Mouse (Mus musculus): ENCODE data around the gene Gm20388. TPM values are rescaled to one million over a fixed set of nuclear protein-coding genes. Genes with fewer than 3 reads are reported as not detected.

Gm20388 gene
- polyA plus RNA-seq, 1 experiment from 2014 or later = not detected

DNA sequence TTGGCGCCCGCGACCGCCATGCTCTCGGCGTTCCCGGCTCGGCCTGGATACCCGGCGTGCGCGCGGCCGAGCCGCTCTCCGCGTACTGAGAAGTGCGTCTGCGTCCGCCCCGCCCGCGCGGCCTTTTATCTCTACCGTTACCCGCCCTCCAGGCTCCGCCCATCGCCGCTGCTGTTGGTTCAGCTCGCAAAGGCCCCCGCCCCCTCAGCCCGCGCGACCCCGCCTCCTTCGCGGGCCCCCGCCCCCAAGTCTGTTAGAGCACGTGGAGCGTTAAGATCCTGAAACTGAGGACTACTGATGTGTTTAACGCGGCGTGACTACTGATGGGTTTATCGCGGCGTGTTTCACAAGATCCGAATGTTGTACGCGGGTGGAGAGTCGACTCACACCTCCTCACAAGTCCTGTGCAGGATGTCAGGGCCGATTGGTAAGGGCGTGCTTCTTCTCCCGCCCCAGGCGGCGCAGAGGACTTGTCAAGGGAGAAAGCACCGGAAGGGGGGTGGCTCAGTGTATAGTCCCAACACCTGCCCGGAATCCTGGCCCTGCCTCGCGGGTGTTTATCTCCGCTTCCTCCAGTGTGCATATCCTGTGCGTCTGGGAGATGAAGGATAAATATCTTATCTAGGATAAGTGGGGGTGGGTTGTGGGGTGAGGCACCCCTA, 1997.1 kb downstream of the Gm20388 start, which contains the start of gene Slc7a5:
Slc7a5 (minus strand) TSS at position 108 of the 662 bp plus-strand sequence.
- under 1% methylated on average over 61 of the region's 61 CpGs for WGBS
- Histone ChIP-seq H3K9ac (ENCODE audit: low read length) (peak within 1 kb of the TSS; percentile 58), H3K9me3 (ENCODE audit: control insufficient read depth, low read length) (no peaks in the 10 kb centered on the region), H3K4me2 (ENCODE audit: low read depth, severe bottlenecking) (peak within 1 kb of the TSS; percentile 94), H3K36me3 (ENCODE audit: control insufficient read depth, insufficient read depth, low read length) (no peaks in the 10 kb centered on the region), H3K27ac (replicated peaks; ENCODE audit: low read depth, low read length) (no peak within 1 kb of the TSS), H3K27me3 (ENCODE audit: control insufficient read depth, insufficient read depth, low read length) (peaks cover 2% of the 10 kb centered on the region; the same call in 1 of the 2 replicates), H3K4me1 (ENCODE audit: control insufficient read depth, insufficient read depth, low read length) (peaks cover 12% of the 10 kb centered on the region; the same call in 1 of the 2 replicates), H3K4me3 (ENCODE audit: low read depth, low read length) (peak within 1 kb of the TSS; percentile 72)
- DNase-seq (ENCODE audit: low spot score) (peak; percentile 98), ATAC-seq (ENCODE audit: insufficient number of reproducible peaks, low FRiP score, low TSS enrichment, low read depth) (peak; percentile 88)

DNA sequence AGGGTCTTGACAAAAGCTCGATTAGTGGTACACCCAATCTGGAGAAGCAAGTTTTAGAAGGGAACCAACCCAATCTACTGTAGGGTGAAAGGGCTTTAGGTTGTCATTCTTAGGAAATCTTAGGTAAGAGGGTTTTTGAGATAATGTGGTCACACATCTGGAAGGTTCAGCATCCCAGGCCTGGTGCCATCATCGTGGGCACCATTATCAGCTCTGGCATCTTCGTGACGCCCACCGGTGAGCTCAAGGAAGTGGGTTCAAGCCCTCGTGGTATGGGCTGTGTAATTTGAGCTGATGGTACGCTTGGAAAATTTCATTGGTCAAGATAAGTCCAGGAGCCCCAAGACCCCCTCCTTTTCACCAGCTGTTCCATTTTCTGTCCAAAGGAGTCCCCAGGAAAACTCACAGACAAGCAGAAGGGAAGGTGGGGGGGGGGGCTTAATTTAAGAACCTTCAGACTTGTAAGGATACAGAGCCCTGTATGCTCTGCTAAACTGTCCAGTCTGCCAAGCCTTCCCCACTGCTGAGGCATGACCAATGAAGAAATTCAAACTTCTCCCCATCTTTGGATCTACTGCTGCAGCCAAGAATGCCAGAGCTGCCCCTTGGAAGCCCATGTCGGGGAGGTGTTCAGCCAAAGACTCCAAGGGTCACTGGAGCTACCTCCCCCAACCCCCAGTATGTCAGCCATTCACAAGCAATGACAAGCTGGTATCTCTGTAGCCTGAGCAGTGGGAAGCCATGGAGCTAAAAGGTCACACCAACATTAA, 1997.9 kb downstream of the Gm20388 start:
- Histone ChIP-seq H3K4me3 (ENCODE audit: low read depth, low read length) (no peak overlapping the region), H3K36me3 (ENCODE audit: control insufficient read depth, insufficient read depth, low read length) (no peaks in the 10 kb centered on the region), H3K9ac (ENCODE audit: low read length) (no peak overlapping the region), H3K9me3 (ENCODE audit: control insufficient read depth, low read length) (no peaks in the 10 kb centered on the region), H3K27ac (replicated peaks; ENCODE audit: low read depth, low read length) (no peak overlapping the region), H3K4me2 (ENCODE audit: low read depth, severe bottlenecking) (no peak overlapping the region), H3K27me3 (ENCODE audit: control insufficient read depth, insufficient read depth, low read length) (peaks cover 2% of the 10 kb centered on the region; the same call in 1 of the 2 replicates), H3K4me1 (ENCODE audit: control insufficient read depth, insufficient read depth, low read length) (peaks cover 12% of the 10 kb centered on the region; the same call in 1 of the 2 replicates)
- DNase-seq (ENCODE audit: low spot score) (no peak), ATAC-seq (ENCODE audit: insufficient number of reproducible peaks, low FRiP score, low TSS enrichment, low read depth) (no peak)
- WGBS = 50% methylated on average over 8 of the region's 8 CpGs

DNA sequence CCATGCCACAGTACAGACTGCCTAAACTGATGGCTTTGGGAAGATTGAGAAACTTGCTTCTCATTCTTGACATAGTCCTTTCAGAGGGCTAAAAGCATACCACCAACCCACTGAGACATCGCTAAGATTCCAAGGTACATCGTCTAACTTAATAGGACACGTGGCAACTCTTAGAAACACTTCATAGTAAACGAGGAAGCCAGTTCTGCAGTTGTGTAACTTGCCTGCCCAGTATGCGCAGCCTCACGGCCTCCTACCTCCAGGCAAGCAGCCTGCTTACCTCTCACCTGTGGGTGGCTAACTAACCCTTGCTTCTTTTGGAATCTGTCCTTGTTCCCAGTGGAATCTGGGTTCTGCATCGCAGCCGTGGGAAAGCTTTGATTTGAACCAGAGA, 1998.5 kb downstream of the Gm20388 start:
- DNase-seq (ENCODE audit: low spot score) (no peak), ATAC-seq (ENCODE audit: insufficient number of reproducible peaks, low FRiP score, low TSS enrichment, low read depth) (no peak)
- 69% methylated on average over 8 of the region's 8 CpGs for WGBS
- Histone ChIP-seq H3K27me3 (ENCODE audit: control insufficient read depth, insufficient read depth, low read length) (peaks cover 2% of the 10 kb centered on the region; the same call in 1 of the 2 replicates), H3K4me1 (ENCODE audit: control insufficient read depth, insufficient read depth, low read length) (peaks cover 12% of the 10 kb centered on the region; the same call in 1 of the 2 replicates), H3K4me2 (ENCODE audit: low read depth, severe bottlenecking) (no peak overlapping the region), H3K9ac (ENCODE audit: low read length) (no peak overlapping the region), H3K9me3 (ENCODE audit: control insufficient read depth, low read length) (no peaks in the 10 kb centered on the region), H3K4me3 (ENCODE audit: low read depth, low read length) (no peak overlapping the region), H3K36me3 (ENCODE audit: control insufficient read depth, insufficient read depth, low read length) (no peaks in the 10 kb centered on the region), H3K27ac (replicated peaks; ENCODE audit: low read depth, low read length) (no peak overlapping the region)

DNA sequence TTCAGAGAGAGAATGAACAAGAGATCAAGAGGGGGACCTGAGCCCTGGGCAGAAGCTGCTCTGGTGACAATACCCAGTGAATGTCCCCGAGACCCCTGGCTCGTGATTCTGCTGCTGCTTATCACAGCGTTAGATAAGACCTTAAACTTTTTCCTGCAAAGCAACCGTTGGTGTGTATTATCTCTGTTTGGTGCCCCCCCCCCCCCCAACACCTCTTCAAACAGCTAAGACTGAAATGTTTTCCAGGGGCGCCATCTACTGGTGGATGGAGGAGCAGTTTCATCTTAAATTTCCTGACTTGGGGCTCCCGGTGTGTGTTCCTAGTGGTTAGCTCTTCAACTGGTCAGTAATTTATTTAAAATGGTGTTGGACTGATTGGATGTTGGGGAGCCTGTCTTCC, 1999.0 kb downstream of the Gm20388 start:
- 9% methylated on average over 6 of the region's 6 CpGs for WGBS
- ATAC-seq (ENCODE audit: insufficient number of reproducible peaks, low FRiP score, low TSS enrichment, low read depth) (no peak), DNase-seq (ENCODE audit: low spot score) (peak; percentile 85)
- no peak overlapping the region for H3K9ac ChIP-seq (ENCODE audit: low read length)
- no peak overlapping the region for H3K27ac ChIP-seq (replicated peaks; ENCODE audit: low read depth, low read length)
- peaks cover 2% of the 10 kb centered on the region; the same call in 1 of the 2 replicates for H3K27me3 ChIP-seq (ENCODE audit: control insufficient read depth, insufficient read depth, low read length)
- H3K4me3 ChIP-seq (ENCODE audit: low read depth, low read length) = no peak overlapping the region
- H3K9me3 ChIP-seq (ENCODE audit: control insufficient read depth, low read length) = no peaks in the 10 kb centered on the region
- H3K4me2 ChIP-seq (ENCODE audit: low read depth, severe bottlenecking) = no peak overlapping the region
- H3K4me1 ChIP-seq (ENCODE audit: control insufficient read depth, insufficient read depth, low read length) = peaks cover 12% of the 10 kb centered on the region; the same call in 1 of the 2 replicates
- no peaks in the 10 kb centered on the region for H3K36me3 ChIP-seq (ENCODE audit: control insufficient read depth, insufficient read depth, low read length)

DNA sequence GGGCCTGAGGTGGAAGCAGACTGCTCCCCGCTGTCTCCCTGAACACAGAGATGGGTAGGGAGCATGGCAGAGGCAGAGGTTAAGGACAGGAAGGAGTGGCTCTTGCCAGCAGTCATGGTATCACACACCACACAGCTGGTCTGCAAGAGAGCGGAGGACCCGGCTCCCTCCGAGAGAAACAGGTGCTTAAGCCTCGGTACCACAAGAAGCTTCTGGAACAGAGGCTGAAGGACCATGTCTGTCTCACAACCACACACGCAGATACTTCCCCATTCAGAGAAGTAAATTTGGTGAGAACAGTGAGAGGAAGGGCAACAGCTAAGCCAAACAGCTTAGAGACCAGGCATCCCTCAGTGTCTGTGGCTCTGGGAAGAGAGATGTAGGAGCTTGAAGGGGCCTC, 2000.8 kb downstream of the Gm20388 start:
- no peaks in the 10 kb centered on the region for H3K36me3 ChIP-seq (ENCODE audit: control insufficient read depth, insufficient read depth, low read length)
- peaks cover 6% of the 10 kb centered on the region; the same call in 1 of the 2 replicates for H3K4me1 ChIP-seq (ENCODE audit: control insufficient read depth, insufficient read depth, low read length)
- no peaks in the 10 kb centered on the region for H3K27me3 ChIP-seq (ENCODE audit: control insufficient read depth, insufficient read depth, low read length)
- H3K9ac ChIP-seq (ENCODE audit: low read length) = no peak overlapping the region
- H3K27ac ChIP-seq (replicated peaks; ENCODE audit: low read depth, low read length) = no peak overlapping the region
- 84% methylated on average over 6 of the region's 6 CpGs for WGBS
- no peak overlapping the region for H3K4me2 ChIP-seq (ENCODE audit: low read depth, severe bottlenecking)
- ATAC-seq (ENCODE audit: insufficient number of reproducible peaks, low FRiP score, low TSS enrichment, low read depth) = no peak
- no peak overlapping the region for H3K4me3 ChIP-seq (ENCODE audit: low read depth, low read length)
- no peak for DNase-seq (ENCODE audit: low spot score)
- no peaks in the 10 kb centered on the region for H3K9me3 ChIP-seq (ENCODE audit: control insufficient read depth, low read length)

DNA sequence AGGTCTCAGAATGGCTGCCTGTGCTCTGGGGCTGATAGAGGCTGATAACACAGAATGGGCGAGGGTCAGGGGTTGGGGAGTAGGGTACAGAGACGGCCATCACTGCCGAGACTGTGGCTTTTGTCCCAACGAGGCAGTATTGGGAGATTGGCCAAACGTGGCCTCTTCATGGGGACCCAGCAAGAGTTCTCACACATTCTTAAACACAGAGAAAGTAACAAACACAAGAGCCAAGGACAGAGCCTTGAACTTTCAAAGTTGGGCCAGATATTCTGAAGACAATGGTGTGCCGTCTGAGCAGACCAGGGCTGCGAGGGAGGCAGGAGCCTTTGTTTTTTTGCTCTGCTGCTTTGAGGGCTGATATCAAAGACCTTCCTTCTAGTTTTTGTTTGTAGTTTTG, 2001.3 kb downstream of the Gm20388 start:
- H3K27me3 ChIP-seq (ENCODE audit: control insufficient read depth, insufficient read depth, low read length) = no peaks in the 10 kb centered on the region
- no peak for ATAC-seq (ENCODE audit: insufficient number of reproducible peaks, low FRiP score, low TSS enrichment, low read depth)
- WGBS = 80% methylated on average over 7 of the region's 7 CpGs
- no peak for DNase-seq (ENCODE audit: low spot score)
- no peak overlapping the region for H3K4me2 ChIP-seq (ENCODE audit: low read depth, severe bottlenecking)
- no peak overlapping the region for H3K4me3 ChIP-seq (ENCODE audit: low read depth, low read length)
- H3K27ac ChIP-seq (replicated peaks; ENCODE audit: low read depth, low read length) = no peak overlapping the region
- no peak overlapping the region for H3K9ac ChIP-seq (ENCODE audit: low read length)
- no peaks in the 10 kb centered on the region for H3K9me3 ChIP-seq (ENCODE audit: control insufficient read depth, low read length)
- peaks cover 6% of the 10 kb centered on the region; the same call in 1 of the 2 replicates for H3K4me1 ChIP-seq (ENCODE audit: control insufficient read depth, insufficient read depth, low read length)
- no peaks in the 10 kb centered on the region for H3K36me3 ChIP-seq (ENCODE audit: control insufficient read depth, insufficient read depth, low read length)

DNA sequence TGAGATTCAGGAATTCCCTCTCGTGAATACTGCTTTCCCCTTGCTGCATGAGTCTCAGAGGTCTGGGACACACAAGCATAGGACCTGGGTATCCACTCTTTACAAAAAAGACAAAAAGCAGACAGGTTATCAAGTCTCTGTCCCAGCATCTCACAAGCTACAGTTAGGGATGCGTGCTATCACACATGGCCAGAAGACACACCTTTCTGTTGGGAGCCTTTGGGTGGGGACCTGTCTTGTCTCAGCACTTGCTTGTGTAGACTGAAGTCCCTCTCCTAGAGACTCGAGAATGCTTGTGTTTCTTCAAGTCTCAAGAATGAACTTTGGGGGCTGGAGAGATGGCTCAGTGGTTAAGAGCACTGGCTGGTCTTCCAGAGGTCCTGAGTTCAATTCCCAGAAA, 2002.2 kb downstream of the Gm20388 start:
- no peak overlapping the region for H3K9ac ChIP-seq (ENCODE audit: low read length)
- no peak overlapping the region for H3K4me2 ChIP-seq (ENCODE audit: low read depth, severe bottlenecking)
- no peaks in the 10 kb centered on the region for H3K27me3 ChIP-seq (ENCODE audit: control insufficient read depth, insufficient read depth, low read length)
- H3K27ac ChIP-seq (replicated peaks; ENCODE audit: low read depth, low read length) = no peak overlapping the region
- 71% methylated on average over 3 of the region's 3 CpGs for WGBS
- ATAC-seq (ENCODE audit: insufficient number of reproducible peaks, low FRiP score, low TSS enrichment, low read depth) = no peak
- no peaks in the 10 kb centered on the region for H3K36me3 ChIP-seq (ENCODE audit: control insufficient read depth, insufficient read depth, low read length)
- no peak overlapping the region for H3K4me3 ChIP-seq (ENCODE audit: low read depth, low read length)
- no peaks in the 10 kb centered on the region for H3K9me3 ChIP-seq (ENCODE audit: control insufficient read depth, low read length)
- peaks cover 6% of the 10 kb centered on the region; the same call in 1 of the 2 replicates for H3K4me1 ChIP-seq (ENCODE audit: control insufficient read depth, insufficient read depth, low read length)
- no peak for DNase-seq (ENCODE audit: low spot score)

DNA sequence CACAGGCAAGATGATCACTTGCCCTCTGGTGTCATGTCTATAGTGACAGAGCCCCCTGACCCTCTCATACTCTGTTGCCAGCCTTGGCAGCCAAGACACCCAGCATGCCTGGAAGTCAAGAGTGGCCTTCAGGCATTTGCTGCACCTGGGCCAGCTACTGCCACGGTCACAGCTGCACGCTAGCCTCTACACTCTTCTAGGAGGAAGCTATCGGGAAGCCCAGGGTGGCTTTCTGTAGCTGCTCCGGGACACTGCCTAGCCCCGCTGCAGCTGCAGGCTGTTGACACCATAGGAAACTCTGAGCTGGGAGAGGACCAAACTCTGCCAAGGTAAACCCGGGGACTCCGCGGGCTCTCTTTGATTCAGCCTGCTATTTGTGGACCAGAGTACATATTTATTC, 2002.7 kb downstream of the Gm20388 start:
- H3K36me3 ChIP-seq (ENCODE audit: control insufficient read depth, insufficient read depth, low read length) = no peaks in the 10 kb centered on the region
- no peak overlapping the region for H3K9ac ChIP-seq (ENCODE audit: low read length)
- no peak for DNase-seq (ENCODE audit: low spot score)
- H3K27ac ChIP-seq (replicated peaks; ENCODE audit: low read depth, low read length) = no peak overlapping the region
- 0 out of 2 replicates have a peak, but pooled peaks cover under 1% of the 10 kb centered on the region for H3K4me1 ChIP-seq (ENCODE audit: control insufficient read depth, insufficient read depth, low read length)
- H3K4me3 ChIP-seq (ENCODE audit: low read depth, low read length) = no peak overlapping the region
- no peak for ATAC-seq (ENCODE audit: insufficient number of reproducible peaks, low FRiP score, low TSS enrichment, low read depth)
- H3K4me2 ChIP-seq (ENCODE audit: low read depth, severe bottlenecking) = no peak overlapping the region
- 87% methylated on average over 8 of the region's 8 CpGs for WGBS
- no peaks in the 10 kb centered on the region for H3K9me3 ChIP-seq (ENCODE audit: control insufficient read depth, low read length)
- H3K27me3 ChIP-seq (ENCODE audit: control insufficient read depth, insufficient read depth, low read length) = no peaks in the 10 kb centered on the region
